Mouse (Mus musculus) midbrain, postnatal 0 days (tissue): ENCODE measurements at regions not wholly inside any gene's neighbourhood (a gene's known extent, or its start where the extent isn't known, plus 50 kb on each side); places are given as distances from the start of the nearest gene placed in this dataset.

Experiments used
- ATAC-seq: fragments of 200-750 bp; cut with Nextera tagmentation; 2 replicates; pipeline ENCODE4 v1.8.0; 2017; ENCODE audit warnings: moderate number of reproducible peaks, mild to moderate bottlenecking, moderate TSS enrichment, moderate library complexity; ENCODE audit not compliant: low FRiP score
- DNase-seq: peaks from one replicate; pipeline ENCODE4 v3.0.0-alpha.2; 2015; ENCODE audit warnings: low spot score
- H3K27ac ChIP-seq: fragments of 300-500 bp; sonication (generic); 2 replicates; pipeline ENCODE4 v1.5.1; 2014; ENCODE audit warnings: low read depth, mild to moderate bottlenecking, low read length, mixed read lengths
- H3K27me3 ChIP-seq: fragments of 300-500 bp; sonication (generic); 2 replicates; pipeline ENCODE4 v1.6.1; 2014; ENCODE audit warnings: low read length, control low read depth, mixed read lengths; ENCODE audit not compliant: insufficient read depth
- H3K36me3 ChIP-seq: fragments of 300-500 bp; sonication (generic); 2 replicates; pipeline ENCODE4 v1.6.1; 2014; ENCODE audit warnings: low read length, control low read depth, mixed read lengths; ENCODE audit not compliant: insufficient read depth
- H3K4me1 ChIP-seq: fragments of 300-500 bp; sonication (generic); 2 replicates; pipeline ENCODE4 v1.6.1; 2014; ENCODE audit warnings: mild to moderate bottlenecking, control low read depth, antibody characterized with exemption, low read length, mixed read lengths; ENCODE audit not compliant: insufficient read depth
- H3K4me2 ChIP-seq: fragments of 300-500 bp; sonication (generic); 2 replicates; pipeline ENCODE4 v1.6.1; 2014; ENCODE audit warnings: low read depth, mild to moderate bottlenecking, low read length, mixed read lengths; ENCODE audit not compliant: poor library complexity, severe bottlenecking
- H3K4me3 ChIP-seq: fragments of 300-500 bp; sonication (generic); 2 replicates; pipeline ENCODE4 v1.5.1; 2014; ENCODE audit warnings: low read depth, mild to moderate bottlenecking, low read length, moderate library complexity
- H3K9ac ChIP-seq: fragments of 300-500 bp; sonication (generic); replicated peaks from 2 replicates; pipeline ENCODE4 v1.6.1; 2014; ENCODE audit warnings: mild to moderate bottlenecking, low read length, moderate library complexity, mixed read lengths; ENCODE audit not compliant: poor library complexity, severe bottlenecking
- H3K9me3 ChIP-seq: fragments of 300-500 bp; sonication (generic); 2 replicates; pipeline ENCODE4 v1.6.1; 2016; ENCODE audit warnings: low read length, control low read depth
- CTCF ChIP-seq: IDR thresholded peaks from 2 replicates; pipeline ENCODE4 v1.5.1; 2016; ENCODE audit warnings: antibody characterized with exemption, mild to moderate bottlenecking
- WGBS: fragments of 180-500 bp; shearing (Covaris S2); extraction: QIAGEN DNeasy Blood & Tissue Kit; methylation state at CpG from one replicate; pipeline ENCODE4 v1.1.7; 2014; 5-methylcytosine and 5-hydroxymethylcytosine counted together

DNA sequence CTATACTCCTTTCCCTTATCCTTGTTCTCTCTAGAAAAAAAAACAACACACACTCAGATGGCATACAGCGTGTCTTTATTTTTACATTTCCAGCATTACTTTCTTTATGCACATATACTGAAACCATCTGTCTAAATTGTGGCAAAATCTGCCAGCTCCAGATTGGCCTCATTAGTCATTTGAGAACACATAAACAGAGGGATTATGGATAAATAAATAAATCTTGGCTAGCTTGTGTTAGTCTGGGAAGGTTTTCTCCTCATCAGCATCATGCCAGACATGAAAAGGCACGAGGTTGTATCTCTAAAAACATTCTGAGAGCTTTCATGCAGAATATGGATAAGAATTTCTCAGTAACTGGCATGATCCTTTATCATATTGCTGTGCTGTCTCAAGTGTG lies 1369.1 kb downstream of the Slc22a22 start:
- TF ChIP-seq CTCF: no peak
- Histone ChIP-seq H3K27me3 (no peaks in the 10 kb centered on the region), H3K4me3 (no peak overlapping the region), H3K36me3 (no peaks in the 10 kb centered on the region), H3K27ac (no peak overlapping the region), H3K4me2 (no peak overlapping the region), H3K9ac (no peak overlapping the region), H3K4me1 (no peaks in the 10 kb centered on the region), H3K9me3 (no peaks in the 10 kb centered on the region)
- no peak for DNase-seq
- ATAC-seq: no peak
- 58% methylated on average over 2 of the region's 2 CpGs for WGBS

DNA sequence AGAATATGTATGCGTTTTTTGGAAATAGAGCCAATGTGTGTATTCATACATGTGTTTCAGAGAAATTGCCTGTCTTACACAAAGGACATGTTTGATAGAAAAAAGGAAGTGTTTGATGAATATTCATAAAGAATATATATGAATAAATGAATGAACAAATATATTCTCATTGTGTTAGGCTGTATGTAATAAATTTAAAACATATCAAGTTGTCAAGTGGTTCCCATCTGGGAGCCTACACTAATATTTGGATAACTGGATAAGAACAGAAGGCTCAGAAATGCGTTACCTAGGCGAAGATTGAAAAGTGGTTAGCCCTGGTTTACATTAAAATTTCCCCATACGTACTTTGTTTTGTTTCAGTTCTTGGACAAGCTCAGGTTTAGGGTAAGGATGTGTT lies 1369.7 kb downstream of the Slc22a22 start:
- TF ChIP-seq CTCF: no peak
- Histone ChIP-seq H3K9me3 (no peaks in the 10 kb centered on the region), H3K4me2 (no peak overlapping the region), H3K27me3 (no peaks in the 10 kb centered on the region), H3K4me1 (no peaks in the 10 kb centered on the region), H3K9ac (no peak overlapping the region), H3K4me3 (no peak overlapping the region), H3K36me3 (no peaks in the 10 kb centered on the region), H3K27ac (no peak overlapping the region)
- 84% methylated on average over 4 of the region's 4 CpGs for WGBS
- no peak for DNase-seq
- no peak for ATAC-seq

DNA sequence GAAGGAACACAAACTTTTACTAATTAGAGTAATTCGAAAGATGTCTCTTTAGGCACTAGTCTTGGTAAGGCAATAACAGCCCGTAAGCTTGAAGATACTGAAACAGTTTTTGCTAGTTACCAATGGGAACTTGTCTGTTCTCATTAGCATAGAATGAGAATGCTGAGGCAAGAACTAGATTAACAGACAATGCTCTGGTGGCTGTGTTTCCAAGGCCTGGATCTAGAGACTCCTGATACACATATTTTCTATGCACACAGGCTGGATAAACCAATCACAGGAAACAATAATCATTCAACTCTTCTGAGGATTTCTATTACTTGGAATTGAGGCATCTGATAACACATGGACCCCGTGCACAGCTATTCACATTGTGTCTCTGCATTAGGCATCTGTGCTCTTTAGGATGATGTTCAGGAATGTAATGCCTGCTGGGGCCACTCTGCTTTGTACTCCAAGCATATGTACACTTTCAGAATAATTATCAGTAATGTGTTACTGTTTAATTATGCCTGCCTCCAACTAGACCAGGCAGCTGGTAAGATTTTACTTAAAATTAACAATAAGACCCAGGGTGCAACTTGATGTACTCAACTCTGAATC lies 1377.2 kb downstream of the Slc22a22 start:
- WGBS: 92% methylated on average over 3 of the region's 3 CpGs

DNA sequence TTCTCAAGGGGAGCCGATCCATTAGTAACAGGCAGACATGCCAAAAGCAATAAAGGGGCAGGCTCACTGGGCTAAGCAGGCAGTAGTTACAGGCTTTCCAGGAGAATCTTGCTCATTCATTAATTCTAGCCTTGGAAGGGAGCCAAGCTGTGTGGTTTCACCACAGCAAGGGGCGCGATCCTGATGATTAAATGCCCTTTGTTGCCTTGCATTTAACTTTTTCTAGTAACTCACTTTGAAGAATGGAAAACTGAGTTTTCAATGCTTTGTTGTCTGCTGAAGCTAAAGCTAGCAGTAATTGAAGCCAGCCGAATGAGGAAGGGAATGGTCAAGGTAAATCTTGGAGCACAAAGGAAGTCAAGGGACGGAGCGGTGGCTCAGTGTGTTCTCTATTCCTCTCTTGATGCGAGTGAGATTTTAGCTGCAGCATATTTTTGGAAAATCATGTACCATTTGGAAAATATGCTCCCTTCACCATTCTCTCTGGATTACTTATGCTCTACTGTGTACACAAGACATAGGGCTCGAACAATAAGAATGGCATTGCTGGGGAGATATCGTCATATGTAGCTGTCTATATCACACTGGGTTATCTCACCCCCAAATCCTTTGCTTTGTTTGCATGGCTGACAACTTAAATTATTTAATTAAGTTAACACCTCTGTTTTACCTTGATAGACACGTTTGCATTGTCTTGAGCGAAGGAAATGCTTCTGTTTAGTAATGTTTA lies 1399.4 kb downstream of the Slc22a22 start:
- Histone ChIP-seq H3K27ac (no peak overlapping the region), H3K9me3 (no peaks in the 10 kb centered on the region), H3K4me1 (no peaks in the 10 kb centered on the region), H3K4me2 (peak overlapping the region; percentile 25), H3K4me3 (0 out of 2 replicates have a peak overlapping the region, but pooled peaks have one; percentile 3), H3K36me3 (no peaks in the 10 kb centered on the region), H3K27me3 (no peaks in the 10 kb centered on the region), H3K9ac (no peak overlapping the region)
- DNase-seq: peak; percentile 80
- peak; percentile 65 for ATAC-seq
- 28% methylated on average over 11 of the region's 11 CpGs for WGBS
- TF ChIP-seq CTCF: peak; percentile 24

More for the DNA sequence above, 1377.2 kb downstream of the Slc22a22 start:
- Histone ChIP-seq H3K27me3 (no peaks in the 10 kb centered on the region), H3K9me3 (no peaks in the 10 kb centered on the region), H3K4me3 (no peak overlapping the region), H3K4me2 (no peak overlapping the region), H3K27ac (no peak overlapping the region), H3K4me1 (no peaks in the 10 kb centered on the region), H3K36me3 (no peaks in the 10 kb centered on the region), H3K9ac (no peak overlapping the region)
- ATAC-seq (no peak), DNase-seq (peak; percentile 28)
- TF ChIP-seq CTCF: no peak

DNA sequence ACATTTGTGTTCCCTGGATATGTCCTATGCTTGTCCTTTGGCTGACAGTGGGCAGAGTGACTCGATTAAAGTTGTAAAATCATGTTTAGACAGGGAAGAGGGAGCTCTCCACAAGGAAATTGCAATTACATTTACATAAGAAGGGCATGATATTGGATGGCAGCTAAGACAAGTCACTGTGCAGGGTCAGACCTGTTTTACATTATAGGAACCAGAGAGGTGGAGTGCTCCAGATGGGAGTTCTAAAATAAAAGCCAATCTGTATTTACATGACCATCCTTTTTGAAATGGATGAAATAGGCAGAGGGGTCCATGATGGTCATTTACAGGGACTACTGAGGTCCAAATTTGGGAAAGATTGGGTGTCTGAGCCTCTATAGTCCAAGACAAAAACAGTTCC lies 1400.3 kb downstream of the Slc22a22 start:
- no peaks in the 10 kb centered on the region for H3K4me1 ChIP-seq
- WGBS: 51% methylated on average over 1 of the region's 1 CpGs
- DNase-seq: no peak
- no peak for TF ChIP-seq CTCF
- ATAC-seq: no peak
- no peak overlapping the region for H3K4me2 ChIP-seq
- no peak overlapping the region for H3K4me3 ChIP-seq
- H3K36me3 ChIP-seq: no peaks in the 10 kb centered on the region
- H3K27me3 ChIP-seq: no peaks in the 10 kb centered on the region
- no peak overlapping the region for H3K27ac ChIP-seq
- no peak overlapping the region for H3K9ac ChIP-seq
- no peaks in the 10 kb centered on the region for H3K9me3 ChIP-seq

DNA sequence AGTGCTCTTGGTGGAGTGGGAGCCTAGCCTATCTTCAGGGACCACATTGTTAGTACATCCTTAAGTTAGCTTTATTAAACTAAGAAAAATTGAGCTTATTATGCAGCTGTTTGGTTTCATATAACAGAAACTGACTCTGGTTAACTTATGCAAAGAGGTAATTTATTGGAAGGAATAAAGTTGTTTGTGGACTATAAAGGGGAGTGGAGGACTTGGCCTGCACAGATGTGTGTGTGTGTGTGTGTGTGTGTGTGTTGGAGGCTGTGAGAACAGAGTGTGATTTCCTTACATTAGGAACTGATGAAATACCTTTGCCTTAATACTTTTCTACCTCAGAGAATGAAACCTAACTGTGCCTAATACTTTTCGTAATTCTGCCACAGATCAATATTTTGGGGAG lies 1400.7 kb downstream of the Slc22a22 start:
- no peak for TF ChIP-seq CTCF
- H3K4me2 ChIP-seq: no peak overlapping the region

More for the DNA sequence above, 1400.7 kb downstream of the Slc22a22 start:
- Histone ChIP-seq H3K9ac (no peak overlapping the region), H3K4me3 (no peak overlapping the region), H3K9me3 (no peaks in the 10 kb centered on the region), H3K27me3 (no peaks in the 10 kb centered on the region), H3K4me1 (no peaks in the 10 kb centered on the region), H3K36me3 (no peaks in the 10 kb centered on the region), H3K27ac (no peak overlapping the region)
- DNase-seq (no peak), ATAC-seq (no peak)
- WGBS: 92% methylated on average over 1 of the region's 1 CpGs
